In genomic region chr7:112851281-112851744, GRCm38 (mm10) we compare ENCODE assay signal across 11 mouse cellular contexts.
A peak's percentile ranks its signal among the peaks of the same experiment; 100 is the strongest.
DNase-seq lines count a peak whose midpoint lies in the region; ATAC-seq lines count a peak whose summit lies in the region.
"Had no signal": no experiment of that assay in that cellular context is flagged by ENCODE, and none has a peak within 500 bp of the region (broad histone marks: within the 10 kb centered on the region; RNA-seq: fewer than 3 reads in every experiment).

No protein-coding gene starts in this region.

- no peaks in the 10 kb centered on the region for H3K9me3 ChIP-seq in kidney, embryonic 15.5 days (replicated peaks)
- no peaks in the 10 kb centered on the region for H3K9me3 ChIP-seq in embryonic facial prominence, embryonic 11.5 days (replicated peaks; ENCODE audit: control insufficient read depth, low read length)
- no peaks in the 10 kb centered on the region for H3K9me3 ChIP-seq in hindbrain, embryonic 14.5 days (ENCODE audit: control insufficient read depth, low read length)
- H3K9me3 ChIP-seq in neural tube, embryonic 15.5 days (replicated peaks) = no peaks in the 10 kb centered on the region

- H3K27ac ChIP-seq in kidney, embryonic 15.5 days = peak overlapping the region; percentile 52
- H3K27ac ChIP-seq in embryonic facial prominence, embryonic 11.5 days (replicated peaks; ENCODE audit: low read depth, low read length) = 0 out of 2 replicates have a peak overlapping the region, but pooled peaks have one; percentile 22
- H3K27ac ChIP-seq in hindbrain, embryonic 14.5 days = peak overlapping the region; percentile 65
- H3K27ac ChIP-seq in neural tube, embryonic 15.5 days (replicated peaks) = peak overlapping the region; percentile 24; the same call in 1 of the 2 replicates

- H3K4me3 ChIP-seq in kidney, embryonic 15.5 days (replicated peaks) = no peak overlapping the region
- H3K4me3 ChIP-seq in embryonic facial prominence, embryonic 11.5 days (ENCODE audit: low read depth, low read length) = no peak overlapping the region
- no peak overlapping the region for H3K4me3 ChIP-seq in hindbrain, embryonic 14.5 days (replicated peaks; ENCODE audit: low read length)
- no peak overlapping the region for H3K4me3 ChIP-seq in neural tube, embryonic 15.5 days (replicated peaks)

- H3K9ac ChIP-seq in kidney, embryonic 15.5 days = no peak overlapping the region
- no peak overlapping the region for H3K9ac ChIP-seq in embryonic facial prominence, embryonic 11.5 days (replicated peaks; ENCODE audit: low read length)
- H3K9ac ChIP-seq in hindbrain, embryonic 14.5 days = no peak overlapping the region
- H3K9ac ChIP-seq in neural tube, embryonic 15.5 days (replicated peaks) = no peak overlapping the region

- H3K36me3 ChIP-seq in kidney, embryonic 15.5 days = peaks cover 17% of the 10 kb centered on the region
- H3K36me3 ChIP-seq in embryonic facial prominence, embryonic 11.5 days (replicated peaks; ENCODE audit: control insufficient read depth, insufficient read depth, low read depth, low read length) = no peaks in the 10 kb centered on the region
- H3K36me3 ChIP-seq in hindbrain, embryonic 14.5 days (replicated peaks; ENCODE audit: control insufficient read depth, insufficient read depth) = no peaks in the 10 kb centered on the region
- no peaks in the 10 kb centered on the region for H3K36me3 ChIP-seq in neural tube, embryonic 15.5 days

- DNase-seq in kidney, adult 11 months = no peak
- DNase-seq in embryonic facial prominence, embryonic 11.5 days (ENCODE audit: low spot score) = no peak
- DNase-seq in hindbrain, embryonic 14.5 days (ENCODE audit: low spot score) = no peak
- DNase-seq in lung, postnatal 36 days = no peak
- DNase-seq in left cerebral cortex, adult 8-10 months (ENCODE audit: low spot score in 2 of 2) = no peak
- DNase-seq in ovary, postnatal 14 days (ENCODE audit: low spot score) = no peak
- DNase-seq: gastrocnemius, postnatal 10 days; kidney, postnatal 25 days; lung, postnatal 14 days had no signal

- H3K4me2 ChIP-seq in kidney, embryonic 15.5 days = no peak overlapping the region
- H3K4me2 ChIP-seq in embryonic facial prominence, embryonic 11.5 days (ENCODE audit: low read depth, low read length) = no peak overlapping the region
- H3K4me2 ChIP-seq in hindbrain, embryonic 14.5 days (replicated peaks) = no peak overlapping the region
- H3K4me2 ChIP-seq in neural tube, embryonic 15.5 days = no peak overlapping the region

- no peak for ATAC-seq in kidney, embryonic 15.5 days (replicated peaks; ENCODE audit: low FRiP score)
- ATAC-seq in embryonic facial prominence, embryonic 11.5 days (replicated peaks; ENCODE audit: insufficient number of reproducible peaks, low FRiP score, low TSS enrichment, low read depth) = 0 out of 2 replicates have a peak, but pooled peaks have one; percentile 57
- ATAC-seq in hindbrain, embryonic 14.5 days (ENCODE audit: low FRiP score) = peak; percentile 22; the same call in 1 of the 2 replicates
- ATAC-seq in neural tube, embryonic 15.5 days (ENCODE audit: low FRiP score) = no peak

- H3K4me1 ChIP-seq in kidney, embryonic 15.5 days = peaks cover 52% of the 10 kb centered on the region
- H3K4me1 ChIP-seq in embryonic facial prominence, embryonic 11.5 days (ENCODE audit: control insufficient read depth, insufficient read depth, low read length) = peaks cover 3% of the 10 kb centered on the region
- H3K4me1 ChIP-seq in hindbrain, embryonic 14.5 days (replicated peaks; ENCODE audit: control insufficient read depth, insufficient read depth, low read length) = peaks cover 42% of the 10 kb centered on the region
- H3K4me1 ChIP-seq in neural tube, embryonic 15.5 days = peaks cover 49% of the 10 kb centered on the region

- WGBS in kidney, embryonic 15.5 days = 25% methylated on average over 8 of the region's 8 CpGs
- WGBS in embryonic facial prominence, embryonic 11.5 days = 47% methylated on average over 8 of the region's 8 CpGs
- 14% methylated on average over 8 of the region's 8 CpGs for WGBS in hindbrain, embryonic 14.5 days
- 15% methylated on average over 8 of the region's 8 CpGs for WGBS in neural tube, embryonic 15.5 days

- no peaks in the 10 kb centered on the region for H3K27me3 ChIP-seq in kidney, embryonic 15.5 days
- no peaks in the 10 kb centered on the region for H3K27me3 ChIP-seq in embryonic facial prominence, embryonic 11.5 days (ENCODE audit: control insufficient read depth, insufficient read depth, low read length)
- H3K27me3 ChIP-seq in hindbrain, embryonic 14.5 days (ENCODE audit: control insufficient read depth, insufficient read depth, low read length) = no peaks in the 10 kb centered on the region
- no peaks in the 10 kb centered on the region for H3K27me3 ChIP-seq in neural tube, embryonic 15.5 days (replicated peaks)

Comparison
In these comparisons a context has a peak if more than half of its experiments do, and no peak if none do; other contexts are left out.
1. ATAC-seq: peak in embryonic facial prominence, embryonic 11.5 days (single experiment) and hindbrain, embryonic 14.5 days (single experiment); none in kidney, embryonic 15.5 days (single experiment) and neural tube, embryonic 15.5 days (single experiment).
2. Peak in every context shown above with its lines, with median percentiles within 50 percentile points of each other: H3K27ac ChIP-seq.